Mouse (Mus musculus) stomach, postnatal 0 days (tissue): ENCODE results near the gene Ncaph.

Experiments used
- CTCF ChIP-seq: IDR thresholded peaks from 2 replicates; pipeline ENCODE4 v1.5.1; 2016; ENCODE audit warnings: antibody characterized with exemption, low read depth, mild to moderate bottlenecking, moderate library complexity
- EP300 ChIP-seq: optimal IDR thresholded peaks from 2 replicates; pipeline ENCODE3; 2016; ENCODE audit warnings: antibody characterized with exemption

- TF ChIP-seq EP300 (no peak), CTCF (no peak)
Measured at GRCm38 (mm10) chr2:127182598-127183381, 49.0 kb upstream of the Ncaph start.
